Mouse (Mus musculus): ENCODE results near the gene Etfbkmt. TPM values are rescaled to one million over a fixed set of nuclear protein-coding genes. Genes with fewer than 3 reads are reported as not detected.

Etfbkmt gene
- total and polyA plus RNA-seq, 2 experiments from 2014 or later: 5.3 to 5.7 TPM

- Histone ChIP-seq H3K4me3 (ENCODE audit: low read depth, low read length) (no peak overlapping the region), H3K27me3 (ENCODE audit: insufficient read depth, low read length) (no peaks in the 10 kb centered on the region), H3K4me2 (ENCODE audit: low read depth, low read length, poor library complexity, severe bottlenecking) (no peak overlapping the region), H3K36me3 (ENCODE audit: insufficient read depth, low read length) (no peaks in the 10 kb centered on the region), H3K9ac (replicated peaks; ENCODE audit: low read length, poor library complexity, severe bottlenecking) (no peak overlapping the region), H3K4me1 (ENCODE audit: insufficient read depth, low read length) (no peaks in the 10 kb centered on the region), H3K9me3 (ENCODE audit: low read length) (no peaks in the 10 kb centered on the region), H3K27ac (ENCODE audit: low read depth, low read length) (no peak overlapping the region)
- DNase-seq (ENCODE audit: low spot score) (no peak), ATAC-seq (ENCODE audit: low FRiP score) (no peak)
- no peak for TF ChIP-seq CTCF (IDR thresholded peaks at IDR 0.05)
- 74% methylated on average over 5 of the region's 5 CpGs for WGBS
These were observed 53.7 kb downstream of the Etfbkmt start for GRCm38 (mm10) chr6:149193276-149193905.

GRCm38 (mm10) chr6:149197116-149197515 is 57.5 kb downstream of the Etfbkmt start:
- Histone ChIP-seq H3K27ac (ENCODE audit: low read depth, low read length) (no peak overlapping the region), H3K36me3 (ENCODE audit: insufficient read depth, low read length) (no peaks in the 10 kb centered on the region), H3K4me2 (ENCODE audit: low read depth, low read length, poor library complexity, severe bottlenecking) (no peak overlapping the region), H3K4me1 (ENCODE audit: insufficient read depth, low read length) (no peaks in the 10 kb centered on the region), H3K4me3 (ENCODE audit: low read depth, low read length) (no peak overlapping the region), H3K9me3 (ENCODE audit: low read length) (no peaks in the 10 kb centered on the region), H3K27me3 (ENCODE audit: insufficient read depth, low read length) (no peaks in the 10 kb centered on the region), H3K9ac (replicated peaks; ENCODE audit: low read length, poor library complexity, severe bottlenecking) (no peak overlapping the region)
- DNase-seq (ENCODE audit: low spot score): no peak
- TF ChIP-seq CTCF (IDR thresholded peaks at IDR 0.05): no peak
- 84% methylated on average over 3 of the region's 3 CpGs for WGBS
- ATAC-seq (ENCODE audit: low FRiP score): no peak

- ATAC-seq (ENCODE audit: low FRiP score) (no peak), DNase-seq (ENCODE audit: low spot score) (no peak)
- Histone ChIP-seq H3K4me2 (ENCODE audit: low read depth, low read length, poor library complexity, severe bottlenecking) (no peak overlapping the region), H3K9me3 (ENCODE audit: low read length) (no peaks in the 10 kb centered on the region), H3K9ac (replicated peaks; ENCODE audit: low read length, poor library complexity, severe bottlenecking) (no peak overlapping the region), H3K4me3 (ENCODE audit: low read depth, low read length) (no peak overlapping the region), H3K4me1 (ENCODE audit: insufficient read depth, low read length) (no peaks in the 10 kb centered on the region), H3K27ac (ENCODE audit: low read depth, low read length) (no peak overlapping the region), H3K27me3 (ENCODE audit: insufficient read depth, low read length) (no peaks in the 10 kb centered on the region), H3K36me3 (ENCODE audit: insufficient read depth, low read length) (no peaks in the 10 kb centered on the region)
- TF ChIP-seq CTCF (IDR thresholded peaks at IDR 0.05): no peak
These were observed 58.9 kb downstream of the Etfbkmt start for GRCm38 (mm10) chr6:149198572-149198971.

Other genes starting within 250 kb of the Etfbkmt start
- 13.6 and 18.0 TPM in 2 replicates for gene Caprin2, start 243.6 kb upstream of the Etfbkmt start, total RNA-seq (2014; rRNA removed)
- 5.9 and 6.5 TPM in 2 replicates for gene Caprin2, start 243.6 kb upstream of the Etfbkmt start, polyA plus RNA-seq (2015; fragmentation: Nextera tagmentation; extraction: Ambion mirVana)
- gene Sinhcaf, start 193.4 kb upstream of the Etfbkmt start, total RNA-seq (2014; rRNA removed): 10.4 and 10.5 TPM in 2 replicates
- 7.3 and 9.3 TPM in 2 replicates for gene Sinhcaf, start 193.4 kb upstream of the Etfbkmt start, polyA plus RNA-seq (2015; fragmentation: Nextera tagmentation; extraction: Ambion mirVana)
- 47.1 and 51.0 TPM in 2 replicates for gene Dennd5b, start 38.2 kb upstream of the Etfbkmt start, total RNA-seq (2014; rRNA removed)
- gene Dennd5b, start 38.2 kb upstream of the Etfbkmt start, polyA plus RNA-seq (2015; fragmentation: Nextera tagmentation; extraction: Ambion mirVana): 8.5 and 11.0 TPM in 2 replicates
- not detected in 2 replicates for gene Gm10203, start 9.7 kb upstream of the Etfbkmt start, total RNA-seq (2014; rRNA removed)
- not detected in 2 replicates for gene Gm10203, start 9.7 kb upstream of the Etfbkmt start, polyA plus RNA-seq (2015; fragmentation: Nextera tagmentation; extraction: Ambion mirVana)
- 50.3 and 83.9 TPM in 2 replicates for gene Amn1, start 48.9 kb downstream of the Etfbkmt start, total RNA-seq (2014; rRNA removed)
- gene Amn1, start 48.9 kb downstream of the Etfbkmt start, polyA plus RNA-seq (2015; fragmentation: Nextera tagmentation; extraction: Ambion mirVana): 88.2 and 98.6 TPM in 2 replicates
- gene Resf1, start 169.6 kb downstream of the Etfbkmt start, total RNA-seq (2014; rRNA removed): 27.7 and 33.7 TPM in 2 replicates
- 25.5 and 25.6 TPM in 2 replicates for gene Resf1, start 169.6 kb downstream of the Etfbkmt start, polyA plus RNA-seq (2015; fragmentation: Nextera tagmentation; extraction: Ambion mirVana)